Comparison of ENCODE assay signal across 13 mouse cellular contexts in the genomic region with DNA sequence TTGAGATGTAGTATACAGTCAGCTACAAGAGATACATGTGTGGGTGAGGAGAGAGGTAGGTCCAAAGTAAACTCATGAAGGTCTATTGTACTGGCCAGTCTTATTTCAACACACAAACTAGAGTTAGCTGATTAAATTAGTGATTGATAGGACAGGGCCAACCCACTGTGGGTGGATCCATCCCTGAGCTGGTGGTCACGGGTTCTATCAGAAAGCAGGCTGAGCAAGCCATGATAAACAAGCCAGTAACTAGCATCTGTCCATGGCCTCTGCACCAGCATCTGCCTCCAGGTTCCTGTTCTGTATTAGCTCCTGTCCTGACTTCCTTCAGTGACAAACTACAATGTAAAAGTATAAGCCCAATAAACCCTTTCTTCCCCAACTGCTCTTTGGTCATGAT.
"Had no signal": no experiment of that assay in that cellular context is flagged by ENCODE, and none has a peak within 500 bp of the region (broad histone marks: within the 10 kb centered on the region; RNA-seq: fewer than 3 reads in every experiment).

No protein-coding gene starts in this region.

- DNase-seq: kidney, adult 18-20 months; kidney, postnatal 10 days; left cerebral cortex, postnatal 4 days; retina, postnatal 1 day; right cerebral cortex, postnatal 4 days; spleen, adult 18-20 months; thymus, adult 18-20 months; thymus, postnatal 14 days had no signal

- H3K4me2 ChIP-seq: limb, embryonic 13.5 days; midbrain, embryonic 11.5 days; neural tube, embryonic 13.5 days had no signal

- H3K36me3 ChIP-seq: limb, embryonic 13.5 days; neural tube, embryonic 13.5 days had no signal

- H3K27ac ChIP-seq: limb, embryonic 13.5 days; neural tube, embryonic 13.5 days had no signal

- H3K4me3 ChIP-seq: limb, embryonic 13.5 days; neural tube, embryonic 13.5 days had no signal

- H3K9me3 ChIP-seq: limb, embryonic 13.5 days; neural tube, embryonic 13.5 days had no signal

- ATAC-seq: lung, postnatal 0 days; midbrain, embryonic 16.5 days had no signal

- H3K4me1 ChIP-seq: limb, embryonic 13.5 days; neural tube, embryonic 13.5 days had no signal

- H3K9ac ChIP-seq: limb, embryonic 13.5 days; neural tube, embryonic 13.5 days had no signal
